Mouse (Mus musculus) intestine, embryonic 15.5 days (tissue): ENCODE results near the gene Zcchc9. TPM values are rescaled to one million over a fixed set of nuclear protein-coding genes. Genes with fewer than 3 reads are reported as not detected.
"Not testable (repeated sequence)": the region's sequence is repeated elsewhere in the genome, so short reads cannot be mapped to it uniquely, and the experiment has no call there.

Experiments
- ATAC-seq: fragments of 200-750 bp; cut with Nextera tagmentation; 2 replicates; pipeline ENCODE4 v1.8.0; 2017; ENCODE audit warnings: moderate TSS enrichment, moderate library complexity
- H3K27ac ChIP-seq: fragments of 300-500 bp; sonication (generic); 2 replicates; pipeline ENCODE4 v1.5.1; 2015; ENCODE audit warnings: mild to moderate bottlenecking, inconsistent platforms
- H3K27me3 ChIP-seq: fragments of 300-500 bp; sonication (generic); replicated peaks from 2 replicates; pipeline ENCODE4 v1.6.1; 2015; ENCODE audit warnings: inconsistent platforms
- H3K36me3 ChIP-seq: fragments of 300-500 bp; sonication (generic); 2 replicates; pipeline ENCODE4 v1.6.1; 2015; ENCODE audit warnings: inconsistent platforms
- H3K4me1 ChIP-seq: fragments of 300-500 bp; sonication (generic); replicated peaks from 2 replicates; pipeline ENCODE4 v1.6.1; 2015; ENCODE audit warnings: inconsistent platforms
- H3K4me2 ChIP-seq: fragments of 300-500 bp; sonication (generic); replicated peaks from 2 replicates; pipeline ENCODE4 v1.6.1; 2015; ENCODE audit warnings: mild to moderate bottlenecking, inconsistent platforms
- H3K4me3 ChIP-seq: fragments of 300-500 bp; sonication (generic); replicated peaks from 2 replicates; pipeline ENCODE4 v1.5.1; 2015; ENCODE audit warnings: inconsistent platforms
- H3K9ac ChIP-seq: fragments of 300-500 bp; sonication (generic); 2 replicates; pipeline ENCODE4 v1.6.1; 2015; ENCODE audit warnings: inconsistent platforms
- H3K9me3 ChIP-seq: fragments of 300-500 bp; sonication (generic); 2 replicates; pipeline ENCODE4 v1.6.1; 2016; ENCODE audit warnings: inconsistent platforms
- WGBS: fragments of 180-500 bp; shearing (Covaris S2); methylation state at CpG from one replicate; pipeline ENCODE4 v1.1.7; 2015; 5-methylcytosine and 5-hydroxymethylcytosine counted together
- polyA plus RNA-seq: library from polyadenylated mRNA; unstranded; fragments of >200 nt; fragmentation: Nextera tagmentation; extraction: Ambion mirVana; gene quantifications from 2 replicates; pipeline ENCODE4 v1.2.1, GENCODE M21; 2015

Zcchc9 gene
- polyA plus RNA-seq, 1 experiment from 2014 or later, result 28.7 TPM

DNA sequence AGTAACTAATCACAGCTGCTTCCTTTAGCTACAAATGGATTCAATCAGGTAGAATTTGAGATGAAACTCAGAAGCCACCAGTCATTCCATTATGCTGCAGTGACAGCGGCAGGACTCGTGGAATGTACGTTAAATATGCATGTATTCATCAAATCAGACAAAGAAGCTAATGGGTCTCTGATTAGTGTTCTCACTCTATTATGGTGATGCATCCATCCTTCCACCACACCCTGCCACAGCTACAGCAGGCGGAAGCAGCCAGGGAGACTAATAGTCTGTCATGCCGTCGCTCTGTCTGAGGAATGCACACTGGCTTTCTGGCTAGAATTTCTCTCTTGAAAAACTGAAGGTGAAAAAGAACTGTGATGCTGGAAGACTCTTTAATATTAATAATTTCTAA is 11.5 kb downstream of the Zcchc9 start:
- Histone ChIP-seq H3K9ac (no peak overlapping the region), H3K36me3 (peaks cover 17% of the 10 kb centered on the region), H3K4me3 (no peak overlapping the region), H3K4me2 (no peak overlapping the region), H3K27ac (no peak overlapping the region), H3K27me3 (no peaks in the 10 kb centered on the region), H3K9me3 (no peaks in the 10 kb centered on the region), H3K4me1 (no peaks in the 10 kb centered on the region)
- 91% methylated on average over 6 of the region's 6 CpGs for WGBS
- no peak for ATAC-seq

DNA sequence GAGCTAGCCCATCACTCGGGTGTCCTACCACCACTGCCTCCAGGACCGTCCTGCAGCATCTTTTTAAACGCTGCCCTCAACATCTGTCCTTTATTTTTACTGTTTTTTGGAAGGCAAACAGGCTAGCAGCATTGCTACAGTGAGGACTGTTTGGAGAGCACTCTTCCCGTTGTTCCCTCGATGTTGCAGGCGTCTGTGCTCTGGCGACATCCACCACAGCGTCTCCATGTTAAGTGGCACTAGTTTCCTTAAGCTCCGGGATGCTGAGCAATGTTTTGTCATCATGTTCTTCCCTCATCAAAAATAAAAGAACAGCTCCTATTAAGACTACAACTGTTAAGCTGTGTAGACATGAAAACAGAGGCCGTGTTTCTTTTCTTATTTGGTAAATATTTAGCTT is 11.9 kb downstream of the Zcchc9 start:
- Histone ChIP-seq H3K9me3 (no peaks in the 10 kb centered on the region), H3K27ac (no peak overlapping the region), H3K4me1 (no peaks in the 10 kb centered on the region), H3K36me3 (peaks cover 17% of the 10 kb centered on the region), H3K4me2 (no peak overlapping the region), H3K9ac (no peak overlapping the region), H3K27me3 (no peaks in the 10 kb centered on the region), H3K4me3 (no peak overlapping the region)
- no peak for ATAC-seq
- WGBS, result 87% methylated on average over 10 of the region's 10 CpGs

DNA sequence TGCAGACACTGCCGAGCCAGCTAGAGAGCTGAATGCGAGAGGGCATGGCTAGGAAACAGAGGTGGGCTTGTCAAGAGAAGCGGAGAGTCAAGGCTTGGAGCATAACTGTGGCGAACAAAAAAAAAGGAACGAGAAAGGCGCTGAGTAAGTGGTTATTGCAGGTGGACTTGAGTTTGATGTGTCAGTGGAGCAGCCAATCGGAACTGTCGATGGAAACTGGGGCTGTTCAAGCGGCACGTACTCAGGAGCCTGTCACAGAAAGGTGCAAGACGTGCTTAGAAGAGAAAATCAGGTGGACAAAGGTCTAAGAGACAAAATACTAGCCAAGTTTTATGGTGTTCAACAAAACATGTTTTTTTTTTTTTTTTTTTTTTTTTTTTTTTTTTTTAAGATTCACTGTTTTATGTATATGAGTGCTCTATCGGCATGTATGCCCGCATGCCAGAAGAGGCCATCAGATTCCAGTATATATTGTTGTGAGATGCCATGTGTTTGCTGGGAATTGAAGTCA is 12.5 kb downstream of the Zcchc9 start:
- H3K4me2 ChIP-seq, result no peak overlapping the region
- H3K36me3 ChIP-seq, result peaks cover 16% of the 10 kb centered on the region
- H3K9me3 ChIP-seq, result no peaks in the 10 kb centered on the region
- H3K27ac ChIP-seq, result no peak overlapping the region
- 96% methylated on average over 13 of the region's 13 CpGs for WGBS
- no peaks in the 10 kb centered on the region for H3K27me3 ChIP-seq
- ATAC-seq, result no peak
- no peak overlapping the region for H3K4me3 ChIP-seq
- H3K4me1 ChIP-seq, result no peaks in the 10 kb centered on the region
- H3K9ac ChIP-seq, result no peak overlapping the region

DNA sequence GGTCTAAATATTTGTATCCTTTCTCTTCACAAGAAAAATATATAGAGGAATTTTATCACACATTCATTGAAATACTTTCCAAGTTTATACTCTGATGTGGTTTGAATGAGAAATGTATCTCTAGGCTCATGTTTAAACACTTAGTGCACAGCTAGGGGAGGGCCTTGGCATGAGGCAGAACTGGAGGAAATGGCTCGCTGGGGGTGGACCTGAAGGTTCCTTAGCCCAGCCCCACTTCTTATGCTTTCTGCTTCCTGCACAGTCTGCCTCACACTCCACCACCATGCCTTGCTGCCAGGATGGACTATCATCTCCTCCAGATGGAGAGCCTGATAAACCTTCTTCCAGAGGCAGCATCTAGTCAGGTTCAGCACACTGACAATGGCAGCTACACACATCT is 15.5 kb downstream of the Zcchc9 start:
- no peak overlapping the region for H3K4me3 ChIP-seq
- no peak for ATAC-seq
- H3K4me1 ChIP-seq, result no peaks in the 10 kb centered on the region
- 52% methylated on average over 1 of the region's 1 CpGs for WGBS
- H3K9ac ChIP-seq, result no peak overlapping the region
- H3K36me3 ChIP-seq, result peaks cover 3% of the 10 kb centered on the region; the same call in 1 of the 2 replicates
- no peak overlapping the region for H3K27ac ChIP-seq
- no peaks in the 10 kb centered on the region for H3K27me3 ChIP-seq
- no peak overlapping the region for H3K4me2 ChIP-seq
- no peaks in the 10 kb centered on the region for H3K9me3 ChIP-seq

DNA sequence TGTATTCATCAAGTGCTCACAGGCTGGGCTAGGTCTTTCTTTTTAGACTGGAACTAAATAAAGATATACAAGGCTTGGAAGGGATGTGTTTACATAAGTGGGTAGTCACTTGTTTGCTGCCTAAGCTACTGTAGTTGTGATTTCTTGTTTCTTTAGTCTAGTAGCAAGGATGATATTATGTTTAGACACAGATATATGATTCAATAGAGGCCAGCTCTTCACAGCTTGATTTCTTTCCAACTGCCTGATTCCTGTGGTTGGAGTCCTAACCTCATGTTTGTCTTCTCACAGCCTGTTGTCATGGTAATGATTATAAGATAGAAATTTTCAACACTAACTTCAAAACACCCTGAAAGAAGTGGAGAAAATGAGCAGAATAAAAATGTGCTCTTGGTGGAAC is 27.6 kb downstream of the Zcchc9 start:
- Histone ChIP-seq H3K27me3 (no peaks in the 10 kb centered on the region), H3K9ac (no peak overlapping the region), H3K27ac (no peak overlapping the region), H3K4me1 (no peaks in the 10 kb centered on the region), H3K4me2 (no peak overlapping the region), H3K9me3 (no peaks in the 10 kb centered on the region), H3K36me3 (no peaks in the 10 kb centered on the region), H3K4me3 (no peak overlapping the region)
- no peak for ATAC-seq

DNA sequence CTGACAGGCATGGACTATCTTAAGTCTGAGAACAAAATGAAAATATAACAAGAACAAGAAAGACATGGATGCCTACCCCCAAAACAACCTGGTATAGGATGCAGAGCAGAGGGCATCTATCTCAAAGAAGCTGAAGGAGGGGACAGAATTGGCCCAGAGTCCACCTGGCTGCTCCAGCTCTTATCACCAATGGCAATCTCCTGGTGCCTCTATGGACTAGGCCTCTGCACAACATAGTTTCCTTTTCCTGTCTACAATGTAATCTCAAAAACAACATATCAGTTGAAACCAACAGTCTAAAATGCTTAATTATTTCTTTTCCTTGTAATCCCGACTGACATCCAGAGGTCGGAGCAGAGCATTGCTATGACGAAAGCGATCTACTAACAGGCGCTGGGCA is 29.4 kb downstream of the Zcchc9 start:
- H3K9me3 ChIP-seq, result no peaks in the 10 kb centered on the region
- ATAC-seq, result no peak
- no peaks in the 10 kb centered on the region for H3K27me3 ChIP-seq
- no peaks in the 10 kb centered on the region for H3K4me1 ChIP-seq
- H3K9ac ChIP-seq, result no peak overlapping the region
- H3K36me3 ChIP-seq, result no peaks in the 10 kb centered on the region
- 98% methylated on average over 5 of the region's 5 CpGs for WGBS
- no peak overlapping the region for H3K4me3 ChIP-seq
- H3K4me2 ChIP-seq, result no peak overlapping the region
- H3K27ac ChIP-seq, result no peak overlapping the region

DNA sequence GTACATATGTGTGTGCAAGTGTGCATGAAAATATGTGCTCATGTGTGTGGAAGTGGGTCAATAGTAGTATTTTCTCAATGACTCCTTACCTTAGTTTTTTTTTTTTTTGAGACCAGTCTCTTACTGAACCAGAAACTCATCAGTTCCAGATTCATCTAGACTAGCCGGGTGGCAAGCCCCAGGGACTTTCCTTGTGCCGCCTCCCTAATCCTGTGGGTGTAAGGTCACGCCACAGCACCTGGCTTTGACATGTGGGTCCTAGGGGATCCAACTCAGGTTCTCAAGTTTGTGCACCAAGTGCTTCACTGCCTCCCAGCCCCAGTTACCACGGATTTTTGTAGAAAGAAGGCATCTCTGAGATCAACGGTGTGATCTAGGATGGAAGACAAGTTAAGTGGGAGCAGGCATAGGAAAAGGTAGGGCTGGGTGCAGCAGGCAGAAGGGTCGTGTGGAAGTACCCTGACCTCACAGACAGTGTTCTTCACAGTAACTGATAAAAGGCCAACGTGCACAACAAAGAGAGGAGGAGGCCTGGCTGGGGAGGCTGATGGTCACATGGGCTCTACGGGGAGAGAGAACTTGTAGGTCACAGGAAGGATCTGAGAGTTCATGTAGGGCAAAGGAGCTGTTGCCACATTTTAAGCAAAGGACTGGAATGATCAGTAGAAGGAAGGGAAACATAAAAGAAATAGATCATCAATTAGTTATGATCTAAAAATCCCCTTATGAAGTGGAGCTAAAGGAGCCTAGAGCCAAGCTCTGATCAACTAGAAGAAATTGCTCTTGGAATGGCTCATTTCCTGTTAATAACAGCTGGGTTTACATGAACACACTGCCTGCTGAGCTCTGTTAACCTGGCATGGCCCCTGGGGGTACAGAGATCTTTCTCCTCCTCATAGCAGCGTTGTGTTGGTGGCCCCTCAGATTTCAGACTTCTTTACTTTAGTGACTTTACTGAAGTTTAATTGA is 38.5 kb downstream of the Zcchc9 start:
- H3K4me1 ChIP-seq, result no peaks in the 10 kb centered on the region
- no peak overlapping the region for H3K4me3 ChIP-seq
- no peaks in the 10 kb centered on the region for H3K9me3 ChIP-seq
- H3K9ac ChIP-seq, result no peak overlapping the region
- no peaks in the 10 kb centered on the region for H3K36me3 ChIP-seq
- WGBS, result 74% methylated on average over 9 of the region's 9 CpGs
- ATAC-seq, result no peak
- H3K27me3 ChIP-seq, result no peaks in the 10 kb centered on the region
- H3K27ac ChIP-seq, result no peak overlapping the region
- H3K4me2 ChIP-seq, result no peak overlapping the region

DNA sequence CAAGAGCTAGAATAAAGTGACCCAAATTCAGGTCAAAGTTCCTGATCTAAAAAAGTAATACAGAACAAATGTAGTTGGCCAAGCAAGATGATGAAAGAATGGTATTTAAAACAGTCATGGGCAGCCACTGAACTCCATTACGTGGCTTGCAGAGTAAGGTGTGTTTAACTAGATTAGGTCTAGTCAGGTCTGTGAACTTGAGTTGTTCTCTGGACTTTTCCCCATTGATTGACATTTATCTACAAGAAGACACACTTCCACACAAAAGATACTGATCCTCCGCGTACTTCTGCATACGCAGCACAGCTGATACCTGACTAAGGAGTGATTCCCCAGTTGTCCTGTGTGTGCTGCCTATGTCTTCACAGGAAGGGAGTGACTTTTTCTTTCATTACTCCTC is 41.9 kb downstream of the Zcchc9 start:
- 88% methylated on average over 4 of the region's 4 CpGs for WGBS
- Histone ChIP-seq H3K9me3 (no peaks in the 10 kb centered on the region), H3K9ac (no peak overlapping the region), H3K4me3 (no peak overlapping the region), H3K4me1 (no peaks in the 10 kb centered on the region), H3K27ac (no peak overlapping the region), H3K27me3 (no peaks in the 10 kb centered on the region), H3K4me2 (no peak overlapping the region), H3K36me3 (no peaks in the 10 kb centered on the region)
- ATAC-seq, result no peak

DNA sequence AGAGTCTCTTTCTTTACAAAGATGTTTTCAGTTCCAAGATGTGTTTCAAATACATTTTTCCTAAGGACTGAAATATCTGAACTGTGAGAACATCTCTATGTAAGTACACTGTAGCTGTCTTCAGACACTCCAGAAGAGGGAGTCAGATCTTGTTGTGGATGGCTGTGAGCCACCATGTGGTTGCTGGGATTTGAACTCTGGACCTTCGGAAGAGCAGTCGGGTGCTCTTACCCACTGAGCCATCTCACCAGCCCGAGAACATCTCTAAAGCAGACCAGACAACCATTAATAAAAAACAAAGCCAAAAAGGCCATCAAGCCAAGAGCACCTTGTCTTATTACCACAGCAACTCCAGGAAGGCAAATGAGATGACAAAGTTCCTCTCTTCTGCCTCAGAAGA is 43.9 kb downstream of the Zcchc9 start:
- WGBS, result 85% methylated on average over 3 of the region's 3 CpGs
- H3K9me3 ChIP-seq, H3K9ac ChIP-seq, H3K27ac ChIP-seq, H3K36me3 ChIP-seq, H3K4me3 ChIP-seq, ATAC-seq, H3K27me3 ChIP-seq, H3K4me2 ChIP-seq, H3K4me1 ChIP-seq: not testable (repeated sequence)

DNA sequence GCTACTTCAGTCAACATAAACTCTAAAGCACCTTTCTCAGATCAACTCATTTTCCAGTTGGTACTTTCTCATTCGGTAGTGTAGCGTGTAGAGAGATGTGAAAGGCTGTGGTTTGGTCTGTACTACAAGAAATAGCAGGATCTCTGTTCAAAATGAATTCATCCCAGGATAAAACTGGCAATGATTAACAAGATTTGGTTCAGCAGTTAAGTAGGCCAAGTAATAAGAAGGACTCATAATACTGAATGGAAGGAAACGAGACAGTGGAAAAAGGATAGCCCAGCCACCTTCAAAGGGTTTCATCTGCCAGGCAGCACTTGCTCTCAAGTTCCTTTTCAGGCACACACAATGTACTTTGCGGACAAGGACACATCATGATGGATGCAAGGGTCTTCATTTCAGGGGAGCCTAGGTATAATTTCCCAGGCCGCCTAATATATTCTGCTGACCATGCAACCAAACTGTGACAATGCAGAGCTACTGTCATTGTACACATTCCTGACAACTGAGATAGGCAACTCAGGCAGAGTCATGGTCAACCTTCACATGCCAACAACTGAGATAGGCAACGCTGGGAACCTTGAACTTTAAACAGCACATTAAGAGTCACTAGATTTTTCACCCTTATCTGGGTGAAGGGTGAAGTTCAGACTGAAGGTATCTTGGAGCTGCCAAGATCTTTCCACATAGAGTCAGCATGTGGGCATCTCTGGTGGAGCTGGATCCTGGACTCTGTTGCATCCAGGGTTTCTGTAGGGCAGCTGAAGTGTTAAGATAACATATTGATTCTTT is 45.7 kb downstream of the Zcchc9 start:
- Histone ChIP-seq H3K4me3 (no peak overlapping the region), H3K36me3 (no peaks in the 10 kb centered on the region), H3K27me3 (no peaks in the 10 kb centered on the region), H3K9me3 (no peaks in the 10 kb centered on the region), H3K4me2 (no peak overlapping the region), H3K4me1 (no peaks in the 10 kb centered on the region), H3K27ac (no peak overlapping the region), H3K9ac (no peak overlapping the region)
- 86% methylated on average over 6 of the region's 6 CpGs for WGBS
- peak; percentile 28; the same call in 1 of the 2 replicates for ATAC-seq

DNA sequence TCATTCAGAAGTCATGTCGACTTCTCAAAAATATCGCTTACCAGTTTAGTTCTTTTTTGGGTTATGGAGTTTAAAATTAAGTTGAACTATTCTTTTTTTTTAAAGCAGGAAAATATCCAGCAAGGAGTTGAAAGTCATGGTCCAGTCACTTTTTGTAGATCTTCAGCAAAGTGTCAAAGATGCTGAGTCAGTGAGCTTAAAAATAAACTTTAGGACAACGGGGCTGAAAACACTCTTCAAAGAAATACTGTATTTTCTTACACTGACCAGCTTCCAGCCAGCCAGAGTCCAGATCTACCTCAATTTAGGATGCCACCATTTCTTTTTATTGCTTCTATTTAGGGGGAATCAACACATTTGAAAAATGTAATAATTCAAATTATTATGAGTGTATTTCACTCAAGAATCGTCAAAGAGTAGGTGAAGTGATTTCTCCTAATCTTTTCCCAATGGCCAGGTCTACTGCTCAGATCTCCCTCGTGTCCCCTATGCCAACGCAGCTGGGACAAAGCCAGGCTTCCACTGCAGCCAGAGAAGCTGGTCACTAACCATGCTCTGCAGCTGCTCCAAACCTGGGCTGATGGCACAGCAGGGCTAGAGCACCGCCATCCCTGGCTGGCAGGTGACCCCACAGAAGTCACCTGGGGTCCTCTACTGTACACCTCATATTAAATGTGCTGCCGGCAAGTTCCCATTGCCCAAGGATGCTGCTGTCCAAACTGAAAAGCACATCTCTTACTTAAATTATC is 47.0 kb downstream of the Zcchc9 start:
- Histone ChIP-seq H3K4me1 (no peaks in the 10 kb centered on the region), H3K9me3 (no peaks in the 10 kb centered on the region), H3K27ac (no peak overlapping the region), H3K36me3 (no peaks in the 10 kb centered on the region), H3K4me2 (no peak overlapping the region), H3K27me3 (no peaks in the 10 kb centered on the region), H3K9ac (no peak overlapping the region), H3K4me3 (no peak overlapping the region)
- WGBS, result 87% methylated on average over 8 of the region's 8 CpGs
- no peak for ATAC-seq

DNA sequence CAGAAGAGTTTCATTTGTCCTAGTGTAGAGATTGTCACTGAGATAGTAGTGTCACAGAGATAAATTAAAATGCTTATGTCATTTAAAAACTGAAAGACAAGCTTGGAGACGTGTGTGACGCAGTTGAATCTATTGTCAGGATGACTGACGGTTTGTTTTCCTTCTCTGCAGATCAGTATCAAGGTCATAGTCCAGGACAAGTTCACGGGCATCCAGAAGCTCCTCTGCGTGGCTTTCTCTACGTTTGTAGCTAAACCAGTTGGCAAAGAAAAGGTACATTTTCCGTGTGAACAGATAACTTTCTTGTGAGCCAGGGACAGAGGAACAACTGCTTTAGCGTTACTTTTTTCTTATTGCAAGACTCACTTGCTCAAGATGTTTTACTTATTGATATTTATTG is 47.7 kb downstream of the Zcchc9 start:
- Histone ChIP-seq H3K4me1 (no peaks in the 10 kb centered on the region), H3K9ac (no peak overlapping the region), H3K27ac (no peak overlapping the region), H3K36me3 (no peaks in the 10 kb centered on the region), H3K9me3 (no peaks in the 10 kb centered on the region), H3K4me3 (no peak overlapping the region), H3K27me3 (no peaks in the 10 kb centered on the region), H3K4me2 (no peak overlapping the region)
- no peak for ATAC-seq
- 50% methylated on average over 8 of the region's 8 CpGs for WGBS
